Mouse (Mus musculus) hindbrain, embryonic 10.5 days (tissue): Measurements from ENCODE around the gene Timm44. TPM values are rescaled to one million over a fixed set of nuclear protein-coding genes. Genes with fewer than 3 reads are reported as not detected.
"Not testable (repeated sequence)": the region's sequence is repeated elsewhere in the genome, so short reads cannot be mapped to it uniquely, and the experiment has no call there.

Experiments used
- DNase-seq: peaks from one replicate; pipeline ENCODE4 v3.0.0-alpha.2; 2017; ENCODE audit warnings: low spot score
- H3K27ac ChIP-seq: fragments of 300-500 bp; sonication (generic); 2 replicates; pipeline ENCODE4 v1.5.1; 2016; ENCODE audit warnings: mild to moderate bottlenecking, moderate library complexity
- H3K27me3 ChIP-seq: fragments of 300-500 bp; sonication (generic); 2 replicates; pipeline ENCODE4 v1.6.1; 2016; ENCODE audit warnings: mild to moderate bottlenecking; ENCODE audit not compliant: poor library complexity, insufficient read depth, severe bottlenecking
- H3K36me3 ChIP-seq: fragments of 300-500 bp; sonication (generic); 2 replicates; pipeline ENCODE4 v1.6.1; 2016; ENCODE audit warnings: mild to moderate bottlenecking, moderate library complexity
- H3K4me1 ChIP-seq: fragments of 300-500 bp; sonication (generic); replicated peaks from 2 replicates; pipeline ENCODE4 v1.6.1; 2016; ENCODE audit warnings: mild to moderate bottlenecking
- H3K4me3 ChIP-seq: fragments of 300-500 bp; sonication (generic); 2 replicates; pipeline ENCODE4 v1.5.1; 2016; ENCODE audit warnings: mild to moderate bottlenecking, moderate library complexity
- H3K9me3 ChIP-seq: fragments of 300-500 bp; sonication (generic); 2 replicates; pipeline ENCODE4 v1.6.1; 2016; ENCODE audit warnings: mild to moderate bottlenecking, moderate library complexity
- WGBS: fragments of 180-500 bp; shearing (Covaris S2); methylation state at CpG from one replicate; pipeline ENCODE4 v1.1.7; 2016; 5-methylcytosine and 5-hydroxymethylcytosine counted together
- polyA plus RNA-seq: library from polyadenylated mRNA; unstranded; fragments of >200 nt; fragmentation: Nextera tagmentation; extraction: Ambion mirVana; gene quantifications from 2 replicates; pipeline ENCODE4 v1.2.1, GENCODE M21; 2016

The Timm44 gene
- polyA plus RNA-seq, 1 experiment from 2014 or later, result 60.6 TPM

DNA sequence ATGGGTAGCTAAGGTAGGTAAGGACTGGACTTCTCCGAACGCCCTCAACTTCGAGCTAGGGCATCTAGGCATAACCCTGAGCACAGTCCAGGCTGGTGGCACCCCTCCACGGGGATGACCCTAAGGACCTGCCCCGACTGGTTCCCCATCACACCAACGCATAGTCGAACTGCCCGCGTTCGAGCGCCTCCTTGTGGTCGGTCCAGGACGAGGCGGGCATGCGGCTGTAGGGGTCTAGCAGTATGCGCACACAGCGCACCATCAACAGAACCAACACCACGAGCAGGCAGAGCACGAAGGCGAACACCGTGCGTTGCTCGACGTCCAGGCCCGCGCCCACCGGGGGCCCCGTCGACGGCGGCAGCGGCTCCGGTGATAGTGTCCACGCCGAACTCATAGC is 17.5 kb downstream of the Timm44 start:
- DNase-seq, result peak; percentile 91
- Histone ChIP-seq H3K9me3 (0 out of 2 replicates have a peak, but pooled peaks cover 3% of the 10 kb centered on the region), H3K27ac (peak overlapping the region; percentile 98), H3K27me3 (no peaks in the 10 kb centered on the region), H3K4me1 (peaks cover 41% of the 10 kb centered on the region), H3K36me3 (peaks cover 75% of the 10 kb centered on the region), H3K4me3 (peak overlapping the region; percentile 93)
- WGBS, result 2% methylated on average over 35 of the region's 35 CpGs

DNA sequence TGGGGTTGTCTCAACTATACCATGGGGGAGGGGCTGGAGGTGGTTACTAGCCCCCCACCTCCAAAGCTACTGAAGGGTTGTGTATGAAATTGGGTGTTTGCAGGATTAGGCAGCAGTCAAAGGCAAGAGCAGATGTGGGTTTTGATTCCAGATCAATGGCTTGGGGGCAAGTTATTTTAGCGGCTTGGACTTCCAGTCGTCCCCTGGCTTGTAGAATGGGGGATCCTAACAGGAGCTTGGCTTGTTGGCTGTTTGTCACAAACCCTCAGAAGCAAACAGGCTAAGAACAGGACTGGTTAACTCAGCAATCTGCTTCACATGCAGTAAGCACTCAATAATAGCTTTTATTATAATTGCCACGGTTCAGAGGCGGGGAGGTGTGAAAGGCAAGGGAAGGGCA is 18.4 kb downstream of the Timm44 start:
- H3K4me3 ChIP-seq, result peak overlapping the region; percentile 93
- no peak for DNase-seq
- peaks cover 45% of the 10 kb centered on the region for H3K4me1 ChIP-seq
- peaks cover 66% of the 10 kb centered on the region for H3K36me3 ChIP-seq
- 80% methylated on average over 4 of the region's 4 CpGs for WGBS
- H3K27ac ChIP-seq, result peak overlapping the region; percentile 98
- H3K9me3 ChIP-seq, result 0 out of 2 replicates have a peak, but pooled peaks cover 3% of the 10 kb centered on the region
- H3K27me3 ChIP-seq, result no peaks in the 10 kb centered on the region

GRCm38 (mm10) chr8:4256911-4257310 is 18.8 kb downstream of the Timm44 start:
- Histone ChIP-seq H3K36me3 (peaks cover 61% of the 10 kb centered on the region), H3K4me3 (peak overlapping the region; percentile 93; the same call in 1 of the 2 replicates), H3K27me3 (no peaks in the 10 kb centered on the region), H3K4me1 (peaks cover 46% of the 10 kb centered on the region), H3K27ac (peak overlapping the region; percentile 98; the same call in 1 of the 2 replicates), H3K9me3 (0 out of 2 replicates have a peak, but pooled peaks cover 3% of the 10 kb centered on the region)
- 72% methylated on average over 4 of the region's 4 CpGs for WGBS
- DNase-seq, result no peak

DNA sequence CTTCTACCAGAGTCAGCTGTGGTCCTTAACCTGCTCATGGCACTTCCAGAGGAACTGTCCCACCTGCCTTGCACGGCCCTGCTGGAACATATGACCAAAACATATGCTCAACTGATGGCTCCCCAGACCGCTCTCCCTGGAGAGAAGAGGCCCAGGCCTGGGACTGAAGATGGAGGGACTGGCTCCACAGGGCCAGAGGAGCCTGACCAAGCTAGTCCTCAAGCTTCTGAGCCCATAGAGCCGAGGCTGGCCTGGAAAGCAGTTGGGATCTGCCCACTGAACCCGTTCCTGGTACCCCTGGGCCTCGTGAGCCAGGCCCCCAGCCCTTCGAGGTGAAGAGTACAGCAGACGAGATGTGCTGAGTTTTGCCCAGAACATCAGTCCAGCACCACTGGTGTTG is 20.2 kb downstream of the Timm44 start:
- 84% methylated on average over 7 of the region's 7 CpGs for WGBS
- H3K4me1 ChIP-seq, result peaks cover 49% of the 10 kb centered on the region
- H3K9me3 ChIP-seq, H3K4me3 ChIP-seq, H3K27me3 ChIP-seq, DNase-seq, H3K27ac ChIP-seq: not testable (repeated sequence)
- H3K36me3 ChIP-seq, result peaks cover 47% of the 10 kb centered on the region

GRCm38 (mm10) chr8:4254001-4254400 is 21.7 kb downstream of the Timm44 start:
- H3K36me3 ChIP-seq, result peaks cover 49% of the 10 kb centered on the region
- 70% methylated on average over 6 of the region's 6 CpGs for WGBS
- peaks cover 15% of the 10 kb centered on the region for H3K27me3 ChIP-seq
- H3K27ac ChIP-seq, result 0 out of 2 replicates have a peak overlapping the region, but pooled peaks have one; percentile 12
- no peak for DNase-seq
- H3K4me3 ChIP-seq, result peak overlapping the region; percentile 92
- H3K9me3 ChIP-seq, result 0 out of 2 replicates have a peak, but pooled peaks cover 3% of the 10 kb centered on the region
- H3K4me1 ChIP-seq, result peaks cover 51% of the 10 kb centered on the region

GRCm38 (mm10) chr8:4252934-4253841 is 22.5 kb downstream of the Timm44 start, which contains the start of gene Snapc2:
TSS of gene Snapc2 (plus strand) at chr8:4253080.
- H3K4me3 ChIP-seq, result peak within 1 kb of the TSS; percentile 92
- DNase-seq, result peak; percentile 95
- no peaks in the 10 kb centered on the region for H3K9me3 ChIP-seq
- peak within 1 kb of the TSS; percentile 95 for H3K27ac ChIP-seq
- WGBS, result 1% methylated on average over 69 of the region's 69 CpGs
- peaks cover 23% of the 10 kb centered on the region for H3K27me3 ChIP-seq
- peaks cover 58% of the 10 kb centered on the region for H3K4me1 ChIP-seq
- peaks cover 57% of the 10 kb centered on the region for H3K36me3 ChIP-seq

DNA sequence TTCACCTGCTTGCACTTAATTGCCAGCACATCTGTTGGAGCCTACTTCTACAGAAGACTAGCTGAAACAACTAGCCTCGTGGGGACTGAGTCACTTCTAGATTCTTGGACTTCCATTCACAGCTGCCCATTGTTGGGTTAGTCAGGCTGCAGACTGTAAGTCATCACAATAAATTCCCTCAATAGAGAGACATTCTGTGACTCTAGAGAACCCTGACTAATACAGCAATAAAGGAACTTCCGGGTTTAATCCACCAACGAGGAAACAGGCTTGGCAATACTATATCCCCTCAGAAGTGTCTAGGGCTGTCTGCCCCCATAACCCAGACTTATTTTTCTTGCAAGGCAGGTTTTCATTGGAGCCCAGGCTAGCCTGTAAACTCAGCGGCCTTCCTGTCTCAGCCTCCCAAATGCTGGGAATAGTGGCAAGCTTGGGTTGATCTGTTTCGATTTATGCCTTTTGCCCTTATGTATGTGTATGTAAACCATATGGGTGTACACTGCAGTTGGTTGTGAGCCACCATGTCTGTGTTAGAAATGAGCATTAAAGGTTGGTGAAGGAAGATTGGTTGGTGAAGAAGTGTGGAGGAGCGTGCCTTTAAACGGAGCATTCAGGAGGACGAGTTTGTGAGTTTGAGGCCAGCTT is 23.5 kb downstream of the Timm44 start:
- Histone ChIP-seq H3K27ac (peak overlapping the region; percentile 95), H3K27me3 (peaks cover 31% of the 10 kb centered on the region), H3K4me3 (peak overlapping the region; percentile 92), H3K36me3 (peaks cover 59% of the 10 kb centered on the region), H3K9me3 (no peaks in the 10 kb centered on the region), H3K4me1 (peaks cover 53% of the 10 kb centered on the region)
- 51% methylated on average over 8 of the region's 8 CpGs for WGBS
- DNase-seq, result no peak

GRCm38 (mm10) chr8:4250306-4250970 is 25.3 kb downstream of the Timm44 start:
- Histone ChIP-seq H3K4me3 (peak overlapping the region; percentile 9; the same call in 1 of the 2 replicates), H3K9me3 (no peaks in the 10 kb centered on the region), H3K27ac (0 out of 2 replicates have a peak overlapping the region, but pooled peaks have one; percentile 5), H3K27me3 (peaks cover 31% of the 10 kb centered on the region), H3K36me3 (peaks cover 59% of the 10 kb centered on the region), H3K4me1 (peaks cover 45% of the 10 kb centered on the region)
- WGBS, result 30% methylated on average over 26 of the region's 26 CpGs
- peak; percentile 81 for DNase-seq

DNA sequence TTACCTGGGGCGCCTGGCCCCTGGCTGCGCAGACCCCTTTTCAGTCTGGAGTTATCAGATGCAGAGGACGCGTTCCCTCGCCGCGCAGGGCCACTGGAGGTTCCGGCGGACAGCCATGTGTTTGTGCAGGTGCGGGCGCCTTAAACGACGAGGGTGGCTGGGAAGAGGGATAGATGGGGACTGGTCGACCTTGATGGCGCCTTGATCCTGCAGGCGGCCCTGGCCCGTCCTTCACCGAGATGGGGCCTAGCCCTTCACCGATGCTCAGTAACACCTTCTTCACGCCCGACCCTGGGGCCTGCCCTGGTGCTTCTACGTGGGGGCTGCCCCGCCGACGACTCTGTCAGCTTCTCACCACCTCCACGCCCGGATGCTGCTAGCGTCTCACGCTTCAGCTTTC is 26.5 kb downstream of the Timm44 start:
- peaks cover 43% of the 10 kb centered on the region for H3K4me1 ChIP-seq
- H3K27me3 ChIP-seq, result peaks cover 31% of the 10 kb centered on the region
- no peaks in the 10 kb centered on the region for H3K9me3 ChIP-seq
- 0 out of 2 replicates have a peak overlapping the region, but pooled peaks have one; percentile 50 for H3K27ac ChIP-seq
- peak overlapping the region; percentile 6; the same call in 1 of the 2 replicates for H3K4me3 ChIP-seq
- peaks cover 59% of the 10 kb centered on the region for H3K36me3 ChIP-seq
- WGBS, result 13% methylated on average over 29 of the region's 29 CpGs
- peak; percentile 52 for DNase-seq

DNA sequence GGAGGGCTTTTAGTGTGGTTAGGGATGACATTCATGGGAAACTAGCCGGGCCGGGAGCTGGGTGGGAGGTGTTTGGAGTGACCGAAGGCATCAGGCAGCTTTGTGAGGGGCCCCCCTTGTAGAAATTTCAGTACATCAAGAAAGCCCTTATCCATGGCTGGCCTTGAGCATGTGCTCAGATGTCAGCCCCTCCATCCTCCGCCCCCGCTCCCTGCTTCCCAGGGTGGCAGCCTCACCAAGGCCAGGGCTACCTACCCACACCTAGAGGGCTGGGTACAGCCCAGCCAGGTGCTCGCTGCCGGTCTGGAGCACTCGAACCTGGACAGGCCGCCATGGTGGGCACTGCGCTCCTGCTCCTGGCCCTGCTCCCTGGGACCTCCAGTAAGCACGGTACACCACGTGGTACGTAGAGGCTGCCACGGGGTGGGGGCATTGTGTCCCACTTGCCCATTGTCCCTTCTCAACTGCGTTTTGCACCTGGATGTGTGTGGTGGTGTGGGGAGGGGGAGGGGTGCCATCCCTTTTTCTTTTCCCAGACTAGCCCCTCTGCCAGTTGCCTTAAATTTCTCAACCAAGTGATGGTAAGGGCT is 27.7 kb downstream of the Timm44 start, which contains the start of gene Tgfbr3l:
Gene Tgfbr3l, plus strand, starts transcription at position 264 of the 590 bp plus-strand sequence.
- no peak within 1 kb of the TSS for H3K4me3 ChIP-seq
- no peaks in the 10 kb centered on the region for H3K9me3 ChIP-seq
- no peak for DNase-seq
- H3K27me3 ChIP-seq, result peaks cover 31% of the 10 kb centered on the region
- WGBS, result 80% methylated on average over 15 of the region's 15 CpGs
- H3K36me3 ChIP-seq, result peaks cover 70% of the 10 kb centered on the region
- H3K4me1 ChIP-seq, result peaks cover 34% of the 10 kb centered on the region
- H3K27ac ChIP-seq, result no peak within 1 kb of the TSS

DNA sequence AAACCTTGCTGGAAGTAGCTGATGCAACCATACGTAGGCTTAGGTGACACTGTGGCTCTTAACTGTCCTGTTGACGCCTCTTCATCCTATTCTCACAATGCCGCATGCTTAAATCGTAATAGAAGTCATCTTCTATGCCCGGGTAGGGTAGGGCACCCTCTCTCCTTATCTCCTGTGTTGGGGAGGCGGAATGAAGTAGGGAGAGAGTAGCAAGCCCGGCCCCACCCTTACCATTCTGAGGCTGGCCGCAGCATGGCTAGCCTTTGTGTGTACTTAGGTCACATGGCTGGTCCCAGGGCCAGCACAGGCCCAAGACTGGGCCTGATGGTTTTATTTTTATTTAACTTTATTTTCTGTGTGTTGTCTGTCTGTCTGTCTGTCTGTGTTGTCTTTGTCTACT is 28.5 kb downstream of the Timm44 start:
- Histone ChIP-seq H3K27me3 (peaks cover 31% of the 10 kb centered on the region), H3K36me3 (peaks cover 78% of the 10 kb centered on the region), H3K9me3 (no peaks in the 10 kb centered on the region), H3K4me1 (peaks cover 29% of the 10 kb centered on the region), H3K27ac (no peak overlapping the region), H3K4me3 (no peak overlapping the region)
- no peak for DNase-seq
- 92% methylated on average over 8 of the region's 8 CpGs for WGBS

GRCm38 (mm10) chr8:4245737-4246136 is 30.0 kb downstream of the Timm44 start:
- no peak overlapping the region for H3K4me3 ChIP-seq
- H3K9me3 ChIP-seq, result no peaks in the 10 kb centered on the region
- H3K4me1 ChIP-seq, result peaks cover 30% of the 10 kb centered on the region
- H3K36me3 ChIP-seq, result peaks cover 92% of the 10 kb centered on the region
- peaks cover 31% of the 10 kb centered on the region for H3K27me3 ChIP-seq
- DNase-seq, result no peak
- WGBS, result 91% methylated on average over 13 of the region's 13 CpGs
- H3K27ac ChIP-seq, result no peak overlapping the region
